Mouse (Mus musculus) kidney, adult 2 months (tissue): ENCODE results near the gene Fam160a1.

Experiments used
- CTCF ChIP-seq: fragments of 200-500 bp; conservative IDR thresholded peaks from 2 replicates; pipeline ENCODE4 v1.5.1; 2011; ENCODE audit warnings: low read depth, mild to moderate bottlenecking, control low read depth, low read length, moderate library complexity, mixed read lengths; ENCODE audit not compliant: insufficient read depth, insufficient read length
- POLR2A ChIP-seq: fragments of 200-500 bp; IDR thresholded peaks from one replicate; pipeline ENCODE4 v1.6.1; 2011; ENCODE audit warnings: low read depth, low read length, control low read depth

DNA sequence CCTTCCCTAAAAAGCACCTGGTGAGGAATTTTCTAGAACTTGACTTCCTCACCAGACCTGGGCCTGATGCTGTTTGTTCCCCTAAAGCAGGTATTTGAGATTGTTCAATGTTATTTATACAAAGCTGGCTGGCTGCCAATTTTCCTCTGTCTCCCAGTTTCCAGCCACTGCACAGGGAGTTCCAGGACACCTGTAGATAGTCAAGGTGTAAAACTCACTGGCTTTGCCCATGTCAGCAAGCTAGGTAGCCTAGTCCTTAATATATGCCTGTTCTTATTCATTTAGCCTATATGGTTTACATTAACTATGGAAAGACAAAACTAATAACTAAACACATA, 25.8 kb upstream of the Fam160a1 start:
- TF ChIP-seq CTCF, result no peak
- no peak for TF ChIP-seq POLR2A
